Mouse (Mus musculus): ENCODE results near the gene Gja1.

- TF ChIP-seq CTCF (IDR thresholded peaks at IDR 0.05; ENCODE audit: low read depth, low read length) (no peak), POLR2AphosphoS5 (IDR thresholded peaks at IDR 0.05; ENCODE audit: insufficient replicate concordance, low read depth, low read length) (no peak), GATA1 (IDR thresholded peaks at IDR 0.05; ENCODE audit: borderline replicate concordance, low read length) (no peak), TAL1 (conservative IDR thresholded peaks at IDR 0.05; ENCODE audit: low read depth, low read length) (no peak)
These were observed at the start of gene Gja1 for GRCm38 (mm10) chr10:56377097-56377965.
